In genomic region chr11:101471926-101472325, GRCm38 (mm10) we compare ENCODE assay signal across 17 mouse cellular contexts. TPM values are rescaled to one million over a fixed set of nuclear protein-coding genes. Genes with fewer than 3 reads are reported as not detected.
DNase-seq lines count a peak whose midpoint lies in the region; ATAC-seq and TF ChIP-seq lines count a peak whose summit lies in the region.
"Had no signal": no experiment of that assay in that cellular context is flagged by ENCODE, and none has a peak within 500 bp of the region (broad histone marks: within the 10 kb centered on the region; RNA-seq: fewer than 3 reads in every experiment).

No protein-coding gene starts in this region.

- no peak overlapping the region for H3K4me2 ChIP-seq in midbrain, postnatal 0 days (ENCODE audit: low read depth, low read length, poor library complexity, severe bottlenecking)
- H3K4me2 ChIP-seq in hindbrain, embryonic 13.5 days, result no peak overlapping the region

- DNase-seq in cerebellum, postnatal 14 days, result peak; percentile 39 to 46
- DNase-seq in cerebellum, adult 11-12 months, result no peak
- DNase-seq in layer of hippocampus, adult 2 months (ENCODE audit: low spot score in 2 of 2), result no peak
- DNase-seq in layer of hippocampus, postnatal 25 days (ENCODE audit: extremely low spot score in 1 of 2, low spot score in 1 of 2), result no peak
- DNase-seq in midbrain, postnatal 0 days (ENCODE audit: low spot score), result peak; percentile 42
- no peak for DNase-seq in midbrain, embryonic 10.5 days (ENCODE audit: low spot score)
- no peak for DNase-seq in right cerebral cortex, postnatal 10 days (ENCODE audit: low spot score in 2 of 2)
- DNase-seq: adrenal gland, postnatal 25 days; gastrocnemius, adult 2 months; heart, postnatal 4 days; kidney, adult 9 months; kidney, postnatal 36 days; lung, postnatal 4 days; thymus, postnatal 25 days had no signal

- no peak for ATAC-seq in midbrain, postnatal 0 days (ENCODE audit: low FRiP score)
- ATAC-seq in hindbrain, embryonic 13.5 days (ENCODE audit: low FRiP score), result no peak

- TF ChIP-seq CTCF in layer of hippocampus, adult 2 months (conservative IDR thresholded peaks at IDR 0.05), result no peak
- TF ChIP-seq CTCF in midbrain, postnatal 0 days (IDR thresholded peaks at IDR 0.05), result no peak

- H3K9me3 ChIP-seq in midbrain, postnatal 0 days (ENCODE audit: low read length), result no peaks in the 10 kb centered on the region
- no peaks in the 10 kb centered on the region for H3K9me3 ChIP-seq in midbrain, embryonic 10.5 days (replicated peaks)
- H3K9me3 ChIP-seq in hindbrain, embryonic 13.5 days, result no peaks in the 10 kb centered on the region

- H3K9ac ChIP-seq in midbrain, postnatal 0 days (replicated peaks; ENCODE audit: low read length, poor library complexity, severe bottlenecking), result no peak overlapping the region
- H3K9ac ChIP-seq in hindbrain, embryonic 13.5 days, result no peak overlapping the region; the same call in 1 of the 2 replicates

- no peaks in the 10 kb centered on the region for H3K4me1 ChIP-seq in midbrain, postnatal 0 days (ENCODE audit: insufficient read depth, low read length)
- peaks cover 54% of the 10 kb centered on the region for H3K4me1 ChIP-seq in midbrain, embryonic 10.5 days
- peaks cover 51% of the 10 kb centered on the region for H3K4me1 ChIP-seq in hindbrain, embryonic 13.5 days (replicated peaks)

- 41% methylated on average over 3 of the region's 3 CpGs for WGBS in midbrain, postnatal 0 days
- WGBS in midbrain, embryonic 10.5 days, result 76% methylated on average over 3 of the region's 3 CpGs
- 62% methylated on average over 3 of the region's 3 CpGs for WGBS in hindbrain, embryonic 13.5 days

- no peak overlapping the region for H3K4me3 ChIP-seq in layer of hippocampus, adult 2 months
- no peak overlapping the region for H3K4me3 ChIP-seq in midbrain, postnatal 0 days (ENCODE audit: low read depth, low read length)
- H3K4me3 ChIP-seq in midbrain, embryonic 10.5 days, result no peak overlapping the region
- H3K4me3 ChIP-seq in hindbrain, embryonic 13.5 days, result no peak overlapping the region
- H3K4me3 ChIP-seq: gastrocnemius, adult 2 months; myocyte had no signal

- H3K27me3 ChIP-seq in midbrain, postnatal 0 days (ENCODE audit: insufficient read depth, low read length), result no peaks in the 10 kb centered on the region
- H3K27me3 ChIP-seq in midbrain, embryonic 10.5 days (ENCODE audit: low read depth, poor library complexity, severe bottlenecking), result peaks cover 18% of the 10 kb centered on the region
- H3K27me3 ChIP-seq in hindbrain, embryonic 13.5 days, result no peaks in the 10 kb centered on the region

- H3K27ac ChIP-seq in layer of hippocampus, adult 2 months, result peak overlapping the region; percentile 33; the same call in 1 of the 2 replicates
- no peak overlapping the region for H3K27ac ChIP-seq in midbrain, postnatal 0 days (ENCODE audit: low read depth, low read length)
- H3K27ac ChIP-seq in midbrain, embryonic 10.5 days (replicated peaks), result no peak overlapping the region
- peak overlapping the region; percentile 72 for H3K27ac ChIP-seq in hindbrain, embryonic 13.5 days
- H3K27ac ChIP-seq: gastrocnemius, adult 2 months had no signal

- H3K36me3 ChIP-seq in midbrain, postnatal 0 days (ENCODE audit: insufficient read depth, low read length), result peaks cover 7% of the 10 kb centered on the region; the same call in 1 of the 2 replicates
- H3K36me3 ChIP-seq in midbrain, embryonic 10.5 days, result peaks cover 23% of the 10 kb centered on the region
- peaks cover 15% of the 10 kb centered on the region for H3K36me3 ChIP-seq in hindbrain, embryonic 13.5 days

RNA-seq across cellular contexts. Expression of gene Vat1, which starts 5.9 kb away (rescaled TPM):
- total RNA-seq in layer of hippocampus, adult 2 months (2021), result 10 to 100 TPM; 25.3 to 27.7 TPM
- 10 to 100 TPM; 33.2 to 36.0 TPM for total RNA-seq in layer of hippocampus, postnatal 25 days (2021)
- total RNA-seq in midbrain, postnatal 0 days (2014; rRNA removed), result 313 and 334 TPM in 2 replicates
- 143 and 146 TPM in 2 replicates for polyA plus RNA-seq in midbrain, postnatal 0 days (2015; fragmentation: Nextera tagmentation; extraction: Ambion mirVana)
- 36.1 and 47.7 TPM in 2 replicates for polyA plus RNA-seq in midbrain, embryonic 10.5 days (2016; fragmentation: Nextera tagmentation; extraction: Ambion mirVana)
- 92.1 and 96.6 TPM in 2 replicates for polyA plus RNA-seq in hindbrain, embryonic 13.5 days (2015; fragmentation: Nextera tagmentation; extraction: Ambion mirVana)

RNA-seq across cellular contexts. Expression of gene Rnd2, which starts 7.1 kb away (rescaled TPM):
- 100 to 1,000 TPM; 113 to 122 TPM for total RNA-seq in layer of hippocampus, adult 2 months (2021)
- total RNA-seq in layer of hippocampus, postnatal 25 days (2021), result 100 to 1,000 TPM; 145 to 159 TPM
- total RNA-seq in midbrain, postnatal 0 days (2014; rRNA removed), result 90.5 and 96.3 TPM in 2 replicates
- 95.7 and 104 TPM in 2 replicates for polyA plus RNA-seq in midbrain, postnatal 0 days (2015; fragmentation: Nextera tagmentation; extraction: Ambion mirVana)
- polyA plus RNA-seq in midbrain, embryonic 10.5 days (2016; fragmentation: Nextera tagmentation; extraction: Ambion mirVana), result 38.8 and 57.7 TPM in 2 replicates
- polyA plus RNA-seq in hindbrain, embryonic 13.5 days (2015; fragmentation: Nextera tagmentation; extraction: Ambion mirVana), result 108 and 111 TPM in 2 replicates

RNA-seq across cellular contexts. Expression of gene Ifi35, which starts 23.7 kb away (rescaled TPM):
- 1 to 10 TPM; 2.4 to 3.5 TPM for total RNA-seq in layer of hippocampus, adult 2 months (2021)
- total RNA-seq in layer of hippocampus, postnatal 25 days (2021), result 1 to 10 TPM; 1.9 to 2.2 TPM
- total RNA-seq in midbrain, postnatal 0 days (2014; rRNA removed), result 1.9 and 3.3 TPM in 2 replicates
- 4.5 TPM in 2 replicates for polyA plus RNA-seq in midbrain, postnatal 0 days (2015; fragmentation: Nextera tagmentation; extraction: Ambion mirVana)
- 3.2 and 4.0 TPM in 2 replicates for polyA plus RNA-seq in midbrain, embryonic 10.5 days (2016; fragmentation: Nextera tagmentation; extraction: Ambion mirVana)
- polyA plus RNA-seq in hindbrain, embryonic 13.5 days (2015; fragmentation: Nextera tagmentation; extraction: Ambion mirVana), result 3.7 and 4.0 TPM in 2 replicates

RNA-seq across cellular contexts. Expression of gene Rpl27, which starts 29.8 kb away (rescaled TPM):
- total RNA-seq in layer of hippocampus, adult 2 months (2021), result 10 to 100 TPM; 31.6 to 32.9 TPM
- total RNA-seq in layer of hippocampus, postnatal 25 days (2021), result 10 to 100 TPM; 50.0 to 52.5 TPM
- total RNA-seq in midbrain, postnatal 0 days (2014; rRNA removed), result 605 and 614 TPM in 2 replicates
- polyA plus RNA-seq in midbrain, postnatal 0 days (2015; fragmentation: Nextera tagmentation; extraction: Ambion mirVana), result 227 and 260 TPM in 2 replicates
- polyA plus RNA-seq in midbrain, embryonic 10.5 days (2016; fragmentation: Nextera tagmentation; extraction: Ambion mirVana), result 382 and 448 TPM in 2 replicates
- polyA plus RNA-seq in hindbrain, embryonic 13.5 days (2015; fragmentation: Nextera tagmentation; extraction: Ambion mirVana), result 301 and 310 TPM in 2 replicates

RNA-seq across cellular contexts. Expression of gene Ptges3l, which starts 46.8 kb away (rescaled TPM):
- 1 to 10 TPM in 1 of 2 experiments, under 1 TPM in 1; 0.71 to 2.0 TPM for total RNA-seq in layer of hippocampus, adult 2 months (2021)
- total RNA-seq in layer of hippocampus, postnatal 25 days (2021), result 1 to 10 TPM; 1.3 to 1.4 TPM
- total RNA-seq in midbrain, postnatal 0 days (2014; rRNA removed), result 0.66 and 2.7 TPM in 2 replicates
- polyA plus RNA-seq in midbrain, postnatal 0 days (2015; fragmentation: Nextera tagmentation; extraction: Ambion mirVana), result 2.9 TPM in 2 replicates
- 2.4 and 3.7 TPM in 2 replicates for polyA plus RNA-seq in midbrain, embryonic 10.5 days (2016; fragmentation: Nextera tagmentation; extraction: Ambion mirVana)
- 2.3 and 2.8 TPM in 2 replicates for polyA plus RNA-seq in hindbrain, embryonic 13.5 days (2015; fragmentation: Nextera tagmentation; extraction: Ambion mirVana)
- total RNA-seq: megakaryocyte-erythroid progenitor cell, adult 5-6 weeks had no signal

Comparison
In these comparisons a context has a peak if more than half of its experiments do, and no peak if none do; other contexts are left out.
1. DNase-seq: peak in cerebellum, postnatal 14 days (2 of 2) and midbrain, postnatal 0 days (single experiment); none in cerebellum, adult 11-12 months (single experiment), layer of hippocampus, adult 2 months (0 of 2), layer of hippocampus, postnatal 25 days (0 of 2), midbrain, embryonic 10.5 days (single experiment) and right cerebral cortex, postnatal 10 days (0 of 2).
2. H3K27ac ChIP-seq: peak in layer of hippocampus, adult 2 months (single experiment) and hindbrain, embryonic 13.5 days (single experiment); none in midbrain, postnatal 0 days (single experiment) and midbrain, embryonic 10.5 days (single experiment).